Mouse (Mus musculus) left cerebral cortex, postnatal 14 days (tissue): ENCODE measurements at regions not wholly inside any gene's neighbourhood (a gene's known extent, or its start where the extent isn't known, plus 50 kb on each side); places are given as distances from the start of the nearest gene placed in this dataset.
"Not testable (repeated sequence)": the region's sequence is repeated elsewhere in the genome, so short reads cannot be mapped to it uniquely, and the experiment has no call there.

Source experiments
- DNase-seq, 2 experiments: peaks; one replicate each; pipeline ENCODE4 v3.0.0; 2021 to 2022; ENCODE audit warnings: low spot score in 2 of 2, mixed read lengths in 1 of 2
- intact Hi-C: fragments of 180-260 bp; cut with DNase I; formaldehyde crosslinking; loops from one replicate; pipeline ENCODE4 v1.15.1; 2025

GRCm38 (mm10) chr14:124801589-124801988 is 124.7 kb upstream of the Fgf14 start:
- DNase-seq, intact Hi-C loops: not testable (repeated sequence)

DNA sequence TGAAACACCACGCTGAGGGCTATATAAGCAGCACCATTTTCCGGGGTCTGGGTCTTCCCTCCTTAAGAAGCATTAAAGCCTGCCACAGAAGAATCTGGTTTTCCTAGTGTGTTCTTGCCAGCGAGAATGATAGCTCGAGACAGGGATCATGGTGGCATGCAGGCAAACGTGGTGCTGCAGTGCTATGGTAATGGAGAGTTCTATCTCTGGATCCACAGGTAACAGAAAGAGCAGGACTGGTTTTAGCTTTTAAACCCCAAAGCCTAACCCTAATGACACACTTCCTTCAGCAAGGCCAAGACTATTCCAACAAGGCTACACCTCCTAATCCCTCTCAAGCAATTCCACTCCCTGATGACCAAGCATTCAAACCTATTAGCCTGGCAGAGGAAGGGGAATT is 123.5 kb upstream of the Fgf14 start:
- intact Hi-C loops: no loop called here
- no peak for DNase-seq

DNA sequence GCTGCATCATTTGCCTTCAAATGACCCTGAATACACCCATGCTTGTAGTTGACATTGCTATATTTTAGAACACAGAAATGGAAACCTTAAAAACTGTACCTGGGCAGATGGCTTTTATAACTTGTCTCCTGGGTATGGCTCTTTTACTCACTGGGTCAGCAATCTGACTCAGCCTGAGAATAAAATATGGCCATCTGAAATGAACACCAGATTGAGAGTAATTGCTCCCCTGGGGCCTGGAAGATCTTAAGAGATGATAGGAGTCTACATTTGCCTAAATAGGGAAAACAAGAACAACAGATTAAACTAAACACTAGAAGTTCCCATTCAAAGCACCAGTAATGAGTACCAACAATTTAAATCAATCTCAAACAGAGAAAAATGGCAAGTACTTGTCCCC is 98.5 kb upstream of the Fgf14 start:
- DNase-seq: no peak

DNA sequence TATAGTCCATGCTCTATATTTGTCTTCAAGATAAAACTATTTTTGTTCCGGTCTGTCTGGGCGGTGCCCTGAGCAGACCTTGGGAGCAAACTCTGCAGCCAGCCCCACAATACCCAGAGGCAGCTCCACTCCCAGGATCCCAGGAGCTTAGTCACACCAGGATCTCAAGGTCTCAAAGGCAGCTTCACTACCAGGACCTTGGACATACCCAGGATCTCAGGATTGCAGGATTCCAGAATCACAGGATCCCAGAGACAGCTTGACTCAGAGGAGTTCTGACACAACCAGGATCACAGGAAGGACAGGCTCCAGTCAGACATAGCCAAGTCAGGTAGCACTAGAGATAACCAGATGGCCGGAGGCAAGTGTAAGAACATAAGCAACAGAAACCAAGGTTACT is 91.1 kb upstream of the Fgf14 start:
- DNase-seq: no peak
- intact Hi-C loops: no loop called here

More for the DNA sequence above, 98.5 kb upstream of the Fgf14 start:
- intact Hi-C loops: no loop called here

GRCm38 (mm10) chr14:124767234-124767633 is 90.3 kb upstream of the Fgf14 start:
- intact Hi-C loops: no loop called here

GRCm38 (mm10) chr14:124742491-124742890 is 65.6 kb upstream of the Fgf14 start:
- intact Hi-C loops: no loop called here
- peak; percentile 2 to 12 for DNase-seq

More at GRCm38 (mm10) chr14:124767234-124767633, 90.3 kb upstream of the Fgf14 start:
- peak in 1 of 2 experiments; percentile 8 for DNase-seq
